Mouse (Mus musculus) heart, adult 2 months (tissue): Measurements from ENCODE around the gene Apol8.

Source experiments
- CTCF ChIP-seq: fragments of 200-600 bp; IDR thresholded peaks from 2 replicates; pipeline ENCODE4 v1.8.1; 2022; ENCODE audit warnings: antibody characterized with exemption, mild to moderate bottlenecking, moderate library complexity
- EP300 ChIP-seq: fragments of 200-500 bp; IDR thresholded peaks from 2 replicates; pipeline ENCODE4 v1.6.1; 2011; ENCODE audit warnings: low read depth, low read length, control low read depth; ENCODE audit not compliant: insufficient read depth
- POLR2A ChIP-seq: fragments of 200-500 bp; IDR thresholded peaks from 2 replicates; pipeline ENCODE4 v1.6.1; 2011; ENCODE audit warnings: mild to moderate bottlenecking, low read depth, low read length, control low read depth; ENCODE audit not compliant: insufficient read depth

DNA sequence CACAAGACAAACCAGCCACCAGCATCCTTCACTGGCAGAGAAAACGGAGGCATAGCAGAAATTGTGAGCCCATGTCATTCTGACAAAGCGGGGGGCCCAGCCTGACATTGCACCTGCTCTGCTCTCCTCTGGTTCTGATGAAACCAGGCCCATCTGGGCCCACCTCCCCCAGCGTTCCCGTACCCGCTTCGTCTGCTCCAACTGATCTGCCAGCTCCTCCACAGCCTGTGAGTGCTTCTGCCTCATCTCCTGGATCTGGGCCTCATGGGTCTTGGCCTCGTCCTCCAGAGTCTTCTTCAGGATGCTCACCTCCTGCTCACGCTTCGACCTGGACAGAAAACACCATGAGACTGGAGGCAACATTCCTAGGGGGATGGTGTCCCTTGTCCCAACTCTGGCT, 14.1 kb upstream of the Apol8 start:
- no peak for TF ChIP-seq POLR2A
- TF ChIP-seq EP300 = no peak
- no peak for TF ChIP-seq CTCF
